Mouse (Mus musculus): Measurements from ENCODE around the gene Trem3. TPM values are rescaled to one million over a fixed set of nuclear protein-coding genes. Genes with fewer than 3 reads are reported as not detected.

Gene Trem3
- polyA plus RNA-seq, 1 experiment from 2014 or later = 0.21 TPM

GRCm38 (mm10) chr17:48234550-48234949, 13.0 kb upstream of the Trem3 start:
- Histone ChIP-seq H3K4me3 (ENCODE audit: low read depth, low read length) (no peak overlapping the region), H3K36me3 (replicated peaks; ENCODE audit: control insufficient read depth, insufficient read depth, low read depth, low read length) (no peaks in the 10 kb centered on the region), H3K9me3 (replicated peaks; ENCODE audit: control insufficient read depth, low read length) (no peaks in the 10 kb centered on the region), H3K4me2 (ENCODE audit: low read depth, low read length) (no peak overlapping the region), H3K9ac (replicated peaks; ENCODE audit: low read length) (no peak overlapping the region), H3K27ac (replicated peaks; ENCODE audit: low read depth, low read length) (no peak overlapping the region), H3K4me1 (ENCODE audit: control insufficient read depth, insufficient read depth, low read length) (no peaks in the 10 kb centered on the region), H3K27me3 (ENCODE audit: control insufficient read depth, insufficient read depth, low read length) (no peaks in the 10 kb centered on the region)
- ATAC-seq (replicated peaks; ENCODE audit: insufficient number of reproducible peaks, low FRiP score, low TSS enrichment, low read depth) (no peak), DNase-seq (ENCODE audit: low spot score) (no peak)
- 67% methylated on average over 5 of the region's 5 CpGs for WGBS

- no peak overlapping the region for H3K27ac ChIP-seq (replicated peaks; ENCODE audit: low read depth, low read length)
- no peak overlapping the region for H3K4me2 ChIP-seq (ENCODE audit: low read depth, low read length)
- H3K4me1 ChIP-seq (ENCODE audit: control insufficient read depth, insufficient read depth, low read length) = no peaks in the 10 kb centered on the region
- H3K9me3 ChIP-seq (replicated peaks; ENCODE audit: control insufficient read depth, low read length) = no peaks in the 10 kb centered on the region
- no peak overlapping the region for H3K9ac ChIP-seq (replicated peaks; ENCODE audit: low read length)
- WGBS = 54% methylated on average over 4 of the region's 4 CpGs
- no peaks in the 10 kb centered on the region for H3K27me3 ChIP-seq (ENCODE audit: control insufficient read depth, insufficient read depth, low read length)
- no peak for ATAC-seq (replicated peaks; ENCODE audit: insufficient number of reproducible peaks, low FRiP score, low TSS enrichment, low read depth)
- H3K4me3 ChIP-seq (ENCODE audit: low read depth, low read length) = no peak overlapping the region
- H3K36me3 ChIP-seq (replicated peaks; ENCODE audit: control insufficient read depth, insufficient read depth, low read depth, low read length) = no peaks in the 10 kb centered on the region
- no peak for DNase-seq (ENCODE audit: low spot score)
These were observed 11.7 kb upstream of the Trem3 start for GRCm38 (mm10) chr17:48235773-48236370.

- H3K36me3 ChIP-seq (replicated peaks; ENCODE audit: control insufficient read depth, insufficient read depth, low read depth, low read length) = no peaks in the 10 kb centered on the region
- no peaks in the 10 kb centered on the region for H3K4me1 ChIP-seq (ENCODE audit: control insufficient read depth, insufficient read depth, low read length)
- WGBS = 91% methylated on average over 8 of the region's 8 CpGs
These were observed 10.0 kb upstream of the Trem3 start for GRCm38 (mm10) chr17:48237621-48238020.

GRCm38 (mm10) chr17:48249039-48249438, 1.5 kb downstream of the Trem3 start:
- DNase-seq (ENCODE audit: low spot score) (no peak), ATAC-seq (replicated peaks; ENCODE audit: insufficient number of reproducible peaks, low FRiP score, low TSS enrichment, low read depth) (no peak)
- no peak overlapping the region for H3K4me2 ChIP-seq (ENCODE audit: low read depth, low read length)
- H3K27ac ChIP-seq (replicated peaks; ENCODE audit: low read depth, low read length) = no peak overlapping the region
- H3K9me3 ChIP-seq (replicated peaks; ENCODE audit: control insufficient read depth, low read length) = no peaks in the 10 kb centered on the region
- no peak overlapping the region for H3K9ac ChIP-seq (replicated peaks; ENCODE audit: low read length)
- H3K27me3 ChIP-seq (ENCODE audit: control insufficient read depth, insufficient read depth, low read length) = no peaks in the 10 kb centered on the region
- H3K4me1 ChIP-seq (ENCODE audit: control insufficient read depth, insufficient read depth, low read length) = no peaks in the 10 kb centered on the region
- no peaks in the 10 kb centered on the region for H3K36me3 ChIP-seq (replicated peaks; ENCODE audit: control insufficient read depth, insufficient read depth, low read depth, low read length)
- H3K4me3 ChIP-seq (ENCODE audit: low read depth, low read length) = no peak overlapping the region

More at GRCm38 (mm10) chr17:48237621-48238020, 10.0 kb upstream of the Trem3 start:
- DNase-seq (ENCODE audit: low spot score) (no peak), ATAC-seq (replicated peaks; ENCODE audit: insufficient number of reproducible peaks, low FRiP score, low TSS enrichment, low read depth) (no peak)
- Histone ChIP-seq H3K4me3 (ENCODE audit: low read depth, low read length) (no peak overlapping the region), H3K9me3 (replicated peaks; ENCODE audit: control insufficient read depth, low read length) (no peaks in the 10 kb centered on the region), H3K9ac (replicated peaks; ENCODE audit: low read length) (no peak overlapping the region), H3K4me2 (ENCODE audit: low read depth, low read length) (no peak overlapping the region), H3K27ac (replicated peaks; ENCODE audit: low read depth, low read length) (no peak overlapping the region), H3K27me3 (ENCODE audit: control insufficient read depth, insufficient read depth, low read length) (no peaks in the 10 kb centered on the region)

- DNase-seq (ENCODE audit: low spot score) = no peak
- Histone ChIP-seq H3K4me2 (ENCODE audit: low read depth, low read length) (no peak overlapping the region), H3K36me3 (replicated peaks; ENCODE audit: control insufficient read depth, insufficient read depth, low read depth, low read length) (no peaks in the 10 kb centered on the region), H3K27me3 (ENCODE audit: control insufficient read depth, insufficient read depth, low read length) (no peaks in the 10 kb centered on the region), H3K9me3 (replicated peaks; ENCODE audit: control insufficient read depth, low read length) (no peaks in the 10 kb centered on the region), H3K4me3 (ENCODE audit: low read depth, low read length) (no peak overlapping the region), H3K4me1 (ENCODE audit: control insufficient read depth, insufficient read depth, low read length) (no peaks in the 10 kb centered on the region), H3K9ac (replicated peaks; ENCODE audit: low read length) (no peak overlapping the region), H3K27ac (replicated peaks; ENCODE audit: low read depth, low read length) (no peak overlapping the region)
- no peak for ATAC-seq (replicated peaks; ENCODE audit: insufficient number of reproducible peaks, low FRiP score, low TSS enrichment, low read depth)
- 85% methylated on average over 11 of the region's 11 CpGs for WGBS
These were observed 1.9 kb downstream of the Trem3 start for GRCm38 (mm10) chr17:48249501-48249900.

GRCm38 (mm10) chr17:48250631-48251030, 3.1 kb downstream of the Trem3 start:
- no peak overlapping the region for H3K9ac ChIP-seq (replicated peaks; ENCODE audit: low read length)
- H3K4me1 ChIP-seq (ENCODE audit: control insufficient read depth, insufficient read depth, low read length) = no peaks in the 10 kb centered on the region
- no peak overlapping the region for H3K27ac ChIP-seq (replicated peaks; ENCODE audit: low read depth, low read length)
- DNase-seq (ENCODE audit: low spot score) (no peak), ATAC-seq (replicated peaks; ENCODE audit: insufficient number of reproducible peaks, low FRiP score, low TSS enrichment, low read depth) (no peak)
- no peaks in the 10 kb centered on the region for H3K36me3 ChIP-seq (replicated peaks; ENCODE audit: control insufficient read depth, insufficient read depth, low read depth, low read length)
- no peak overlapping the region for H3K4me3 ChIP-seq (ENCODE audit: low read depth, low read length)
- H3K27me3 ChIP-seq (ENCODE audit: control insufficient read depth, insufficient read depth, low read length) = no peaks in the 10 kb centered on the region
- H3K4me2 ChIP-seq (ENCODE audit: low read depth, low read length) = no peak overlapping the region
- no peaks in the 10 kb centered on the region for H3K9me3 ChIP-seq (replicated peaks; ENCODE audit: control insufficient read depth, low read length)
- WGBS = 84% methylated on average over 7 of the region's 7 CpGs

GRCm38 (mm10) chr17:48256575-48256974, 9.0 kb downstream of the Trem3 start:
- Histone ChIP-seq H3K27ac (replicated peaks; ENCODE audit: low read depth, low read length) (no peak overlapping the region), H3K36me3 (replicated peaks; ENCODE audit: control insufficient read depth, insufficient read depth, low read depth, low read length) (no peaks in the 10 kb centered on the region), H3K4me2 (ENCODE audit: low read depth, low read length) (no peak overlapping the region), H3K4me3 (ENCODE audit: low read depth, low read length) (no peak overlapping the region), H3K27me3 (ENCODE audit: control insufficient read depth, insufficient read depth, low read length) (no peaks in the 10 kb centered on the region), H3K4me1 (ENCODE audit: control insufficient read depth, insufficient read depth, low read length) (no peaks in the 10 kb centered on the region), H3K9me3 (replicated peaks; ENCODE audit: control insufficient read depth, low read length) (no peaks in the 10 kb centered on the region), H3K9ac (replicated peaks; ENCODE audit: low read length) (no peak overlapping the region)
- ATAC-seq (replicated peaks; ENCODE audit: insufficient number of reproducible peaks, low FRiP score, low TSS enrichment, low read depth) (no peak), DNase-seq (ENCODE audit: low spot score) (no peak)

GRCm38 (mm10) chr17:48261868-48262267, 14.3 kb downstream of the Trem3 start:
- H3K4me1 ChIP-seq (ENCODE audit: control insufficient read depth, insufficient read depth, low read length) = no peaks in the 10 kb centered on the region
- no peaks in the 10 kb centered on the region for H3K27me3 ChIP-seq (ENCODE audit: control insufficient read depth, insufficient read depth, low read length)
- DNase-seq (ENCODE audit: low spot score) (no peak), ATAC-seq (replicated peaks; ENCODE audit: insufficient number of reproducible peaks, low FRiP score, low TSS enrichment, low read depth) (no peak)
- no peak overlapping the region for H3K27ac ChIP-seq (replicated peaks; ENCODE audit: low read depth, low read length)
- H3K4me2 ChIP-seq (ENCODE audit: low read depth, low read length) = no peak overlapping the region
- H3K9me3 ChIP-seq (replicated peaks; ENCODE audit: control insufficient read depth, low read length) = no peaks in the 10 kb centered on the region
- no peak overlapping the region for H3K4me3 ChIP-seq (ENCODE audit: low read depth, low read length)
- H3K36me3 ChIP-seq (replicated peaks; ENCODE audit: control insufficient read depth, insufficient read depth, low read depth, low read length) = no peaks in the 10 kb centered on the region
- WGBS = 86% methylated on average over 2 of the region's 2 CpGs
- H3K9ac ChIP-seq (replicated peaks; ENCODE audit: low read length) = no peak overlapping the region

Data from embryonic facial prominence, embryonic 11.5 days (tissue).